Mouse (Mus musculus) liver, embryonic 14 days (tissue): ENCODE results near the gene Elovl5. TPM values are rescaled to one million over a fixed set of nuclear protein-coding genes. Genes with fewer than 3 reads are reported as not detected.

Source experiments
- polyA plus RNA-seq: library from polyadenylated mRNA; depleted of rRNA; stranded (reverse); fragments of >200 nt; gene quantifications from 2 replicates; pipeline ENCODE4 v1.2.3, GENCODE M21; 2012; rRNA removed

Gene Elovl5
- polyA plus RNA-seq = 9.8 and 11.2 TPM in 2 replicates

DNA sequence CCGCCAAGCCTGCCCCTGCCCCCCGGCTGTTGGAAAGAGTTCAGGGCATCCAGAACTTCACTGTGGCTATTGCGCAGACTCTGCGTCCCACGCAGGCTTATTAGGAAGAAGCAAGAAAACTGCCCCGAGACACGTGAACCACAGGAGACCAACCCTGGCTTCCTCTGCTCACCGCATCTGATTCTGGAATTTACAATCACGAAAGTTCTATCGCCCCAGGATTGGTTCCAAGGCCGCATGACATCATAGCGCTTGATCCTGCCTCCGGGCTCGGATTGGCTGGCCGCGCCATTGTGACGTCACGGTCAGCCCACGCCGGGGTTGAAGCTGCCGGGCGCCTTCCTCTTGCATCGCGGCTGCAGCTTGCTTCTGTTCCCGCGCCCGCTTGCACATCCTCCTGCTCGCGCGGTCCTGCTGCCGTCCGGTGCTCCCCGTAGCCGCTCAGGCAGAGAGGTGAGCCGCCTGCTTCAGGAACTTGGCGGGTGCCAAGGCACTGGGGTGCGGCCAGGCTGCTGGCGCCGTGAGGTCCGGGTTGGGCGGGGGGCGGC, at the start of gene Elovl5:
Gene Elovl5, plus strand, starts transcription at position 291 of the 548 bp plus-strand sequence.

Other genes with a start within 250 kb of the Elovl5 start
- 28.5 and 34.4 TPM in 2 replicates for gene Gclc, start 162.8 kb upstream of the Elovl5 start, polyA plus RNA-seq
- not detected in 2 replicates for gene Gcm1, start 134.6 kb downstream of the Elovl5 start, polyA plus RNA-seq
- 60.7 and 71.6 TPM in 2 replicates for gene Fbxo9, start 191.7 kb downstream of the Elovl5 start, polyA plus RNA-seq
- gene Ick, start 191.8 kb downstream of the Elovl5 start, polyA plus RNA-seq = 3.5 and 4.2 TPM in 2 replicates